26 mouse cellular contexts compared by ENCODE assay signal in genomic region chr17:36908235-36908634, GRCm38 (mm10). TPM values are rescaled to one million over a fixed set of nuclear protein-coding genes. Genes with fewer than 3 reads are reported as not detected.
DNase-seq lines count a peak whose midpoint lies in the region; ATAC-seq and TF ChIP-seq lines count a peak whose summit lies in the region.
"Had no signal": no experiment of that assay in that cellular context is flagged by ENCODE, and none has a peak within 500 bp of the region (broad histone marks: within the 10 kb centered on the region; RNA-seq: fewer than 3 reads in every experiment).

No protein-coding gene starts in this region.

- no peak overlapping the region for H3K4me3 ChIP-seq in embryonic facial prominence, embryonic 11.5 days (ENCODE audit: low read depth, low read length)
- no peak overlapping the region for H3K4me3 ChIP-seq in embryonic facial prominence, embryonic 10.5 days
- no peak overlapping the region for H3K4me3 ChIP-seq in kidney, postnatal 0 days (replicated peaks; ENCODE audit: low read depth, low read length)
- no peak overlapping the region for H3K4me3 ChIP-seq in lung, postnatal 0 days (ENCODE audit: low read depth, low read length)
- no peak overlapping the region for H3K4me3 ChIP-seq in limb, embryonic 14.5 days (replicated peaks; ENCODE audit: low read length)
- H3K4me3 ChIP-seq: forebrain, embryonic 12.5 days; hindbrain, embryonic 15.5 days; left cerebral cortex, adult 2 months; liver, embryonic 13.5 days; neural tube, embryonic 15.5 days had no signal

- TF ChIP-seq EP300 in lung, postnatal 0 days (IDR thresholded peaks at IDR 0.05) = no peak

- H3K36me3 ChIP-seq in embryonic facial prominence, embryonic 11.5 days (replicated peaks; ENCODE audit: control insufficient read depth, insufficient read depth, low read depth, low read length) = no peaks in the 10 kb centered on the region
- no peaks in the 10 kb centered on the region for H3K36me3 ChIP-seq in embryonic facial prominence, embryonic 10.5 days (replicated peaks)
- no peaks in the 10 kb centered on the region for H3K36me3 ChIP-seq in kidney, postnatal 0 days (ENCODE audit: insufficient read depth, low read length)
- no peaks in the 10 kb centered on the region for H3K36me3 ChIP-seq in lung, postnatal 0 days (ENCODE audit: insufficient read depth, low read length)
- H3K36me3 ChIP-seq in limb, embryonic 14.5 days (ENCODE audit: control insufficient read depth, insufficient read depth, low read length) = no peaks in the 10 kb centered on the region
- H3K36me3 ChIP-seq: forebrain, embryonic 12.5 days; hindbrain, embryonic 15.5 days; liver, embryonic 13.5 days; neural tube, embryonic 15.5 days had no signal

- no peak overlapping the region for H3K4me2 ChIP-seq in embryonic facial prominence, embryonic 11.5 days (ENCODE audit: low read depth, low read length)
- H3K4me2 ChIP-seq in kidney, postnatal 0 days (ENCODE audit: low read length) = no peak overlapping the region
- H3K4me2 ChIP-seq in lung, postnatal 0 days (replicated peaks; ENCODE audit: low read depth, low read length) = no peak overlapping the region
- no peak overlapping the region for H3K4me2 ChIP-seq in limb, embryonic 14.5 days (replicated peaks; ENCODE audit: low read depth, low read length, severe bottlenecking)
- H3K4me2 ChIP-seq: forebrain, embryonic 12.5 days; hindbrain, embryonic 15.5 days; liver, embryonic 13.5 days; neural tube, embryonic 15.5 days had no signal

- no peaks in the 10 kb centered on the region for H3K4me1 ChIP-seq in embryonic facial prominence, embryonic 11.5 days (ENCODE audit: control insufficient read depth, insufficient read depth, low read length)
- H3K4me1 ChIP-seq in embryonic facial prominence, embryonic 10.5 days = no peaks in the 10 kb centered on the region
- no peaks in the 10 kb centered on the region for H3K4me1 ChIP-seq in kidney, postnatal 0 days (replicated peaks; ENCODE audit: insufficient read depth, low read length)
- no peaks in the 10 kb centered on the region for H3K4me1 ChIP-seq in lung, postnatal 0 days (ENCODE audit: insufficient read depth, low read depth, low read length)
- H3K4me1 ChIP-seq in limb, embryonic 14.5 days (ENCODE audit: control insufficient read depth, insufficient read depth, low read length) = no peaks in the 10 kb centered on the region
- H3K4me1 ChIP-seq: forebrain, embryonic 12.5 days; hindbrain, embryonic 15.5 days; liver, embryonic 13.5 days; neural tube, embryonic 15.5 days had no signal

- TF ChIP-seq POLR2A in limb, embryonic 14.5 days (IDR thresholded peaks at IDR 0.05; ENCODE audit: borderline replicate concordance, extremely low read depth, insufficient read depth, insufficient read length) = no peak

- no peak overlapping the region for H3K27ac ChIP-seq in embryonic facial prominence, embryonic 11.5 days (replicated peaks; ENCODE audit: low read depth, low read length)
- no peak overlapping the region for H3K27ac ChIP-seq in embryonic facial prominence, embryonic 10.5 days (replicated peaks)
- no peak overlapping the region for H3K27ac ChIP-seq in kidney, postnatal 0 days
- no peak overlapping the region for H3K27ac ChIP-seq in lung, postnatal 0 days (ENCODE audit: low read length)
- no peak overlapping the region for H3K27ac ChIP-seq in limb, embryonic 14.5 days (replicated peaks; ENCODE audit: low read depth, low read length)
- H3K27ac ChIP-seq: forebrain, embryonic 12.5 days; hindbrain, embryonic 15.5 days; left cerebral cortex, adult 2 months; liver, embryonic 13.5 days; neural tube, embryonic 15.5 days had no signal

- H3K9me3 ChIP-seq in embryonic facial prominence, embryonic 11.5 days (replicated peaks; ENCODE audit: control insufficient read depth, low read length) = no peaks in the 10 kb centered on the region
- H3K9me3 ChIP-seq in embryonic facial prominence, embryonic 10.5 days = no peaks in the 10 kb centered on the region
- H3K9me3 ChIP-seq in kidney, postnatal 0 days (replicated peaks; ENCODE audit: low read length) = no peaks in the 10 kb centered on the region
- no peaks in the 10 kb centered on the region for H3K9me3 ChIP-seq in lung, postnatal 0 days (ENCODE audit: low read length)
- no peaks in the 10 kb centered on the region for H3K9me3 ChIP-seq in limb, embryonic 14.5 days (ENCODE audit: control insufficient read depth, low read length)
- H3K9me3 ChIP-seq: forebrain, embryonic 12.5 days; hindbrain, embryonic 15.5 days; liver, embryonic 13.5 days; neural tube, embryonic 15.5 days had no signal

- DNase-seq in embryonic facial prominence, embryonic 11.5 days (ENCODE audit: low spot score) = peak; percentile 11
- DNase-seq in embryonic facial prominence, embryonic 10.5 days (ENCODE audit: low spot score) = no peak
- DNase-seq in kidney, postnatal 0 days (ENCODE audit: low spot score) = no peak
- DNase-seq in kidney, adult 11 months = no peak
- peak; percentile 20 for DNase-seq in lung, postnatal 0 days (ENCODE audit: low spot score)
- no peak for DNase-seq in lung, adult 18-20 months
- DNase-seq in limb, embryonic 14.5 days (ENCODE audit: low spot score) = peak; percentile 28
- no peak for DNase-seq in cerebellum, postnatal 4 days (ENCODE audit: low spot score in 2 of 2)
- DNase-seq: adrenal gland, postnatal 36 days; cerebellum, adult 18-20 months; cerebellum, postnatal 36 days; heart, adult 18-20 months; heart, postnatal 36 days; kidney, postnatal 25 days; left cerebral cortex, postnatal 4 days; liver, embryonic 13.5 days; lung, postnatal 36 days; right cerebral cortex, postnatal 25 days had no signal

- no peak for ATAC-seq in embryonic facial prominence, embryonic 11.5 days (replicated peaks; ENCODE audit: insufficient number of reproducible peaks, low FRiP score, low TSS enrichment, low read depth)
- peak; percentile 43; the same call in 1 of the 2 replicates for ATAC-seq in kidney, postnatal 0 days (replicated peaks; ENCODE audit: low FRiP score, low read depth)
- ATAC-seq in lung, postnatal 0 days = no peak; the same call in 1 of the 2 replicates
- no peak for ATAC-seq in limb, embryonic 14.5 days (ENCODE audit: low FRiP score, low read depth)
- ATAC-seq: midbrain, embryonic 16.5 days had no signal

- no peaks in the 10 kb centered on the region for H3K27me3 ChIP-seq in embryonic facial prominence, embryonic 11.5 days (ENCODE audit: control insufficient read depth, insufficient read depth, low read length)
- no peaks in the 10 kb centered on the region for H3K27me3 ChIP-seq in embryonic facial prominence, embryonic 10.5 days (replicated peaks; ENCODE audit: low read depth, poor library complexity, severe bottlenecking)
- H3K27me3 ChIP-seq in kidney, postnatal 0 days (ENCODE audit: insufficient read depth, low read length) = no peaks in the 10 kb centered on the region
- H3K27me3 ChIP-seq in lung, postnatal 0 days (replicated peaks; ENCODE audit: insufficient read depth, low read length) = no peaks in the 10 kb centered on the region
- no peaks in the 10 kb centered on the region for H3K27me3 ChIP-seq in limb, embryonic 14.5 days (ENCODE audit: control insufficient read depth, insufficient read depth, low read length)
- H3K27me3 ChIP-seq: forebrain, embryonic 12.5 days; hindbrain, embryonic 15.5 days; neural tube, embryonic 15.5 days had no signal

- H3K9ac ChIP-seq in embryonic facial prominence, embryonic 11.5 days (replicated peaks; ENCODE audit: low read length) = no peak overlapping the region
- no peak overlapping the region for H3K9ac ChIP-seq in kidney, postnatal 0 days (ENCODE audit: low read depth, low read length)
- H3K9ac ChIP-seq in lung, postnatal 0 days (replicated peaks; ENCODE audit: low read depth) = no peak overlapping the region
- no peak overlapping the region for H3K9ac ChIP-seq in limb, embryonic 14.5 days (ENCODE audit: low read depth, low read length, severe bottlenecking)
- H3K9ac ChIP-seq: forebrain, embryonic 12.5 days; hindbrain, embryonic 15.5 days; liver, embryonic 13.5 days; neural tube, embryonic 15.5 days had no signal

- no peak for TF ChIP-seq CTCF in kidney, postnatal 0 days (IDR thresholded peaks at IDR 0.05; ENCODE audit: low read depth)
- no peak for TF ChIP-seq CTCF in lung, postnatal 0 days (IDR thresholded peaks at IDR 0.05)

- 42% methylated on average over 1 of the region's 1 CpGs for WGBS in embryonic facial prominence, embryonic 11.5 days
- 57% methylated on average over 1 of the region's 1 CpGs for WGBS in embryonic facial prominence, embryonic 10.5 days
- WGBS in kidney, postnatal 0 days = 62% methylated on average over 1 of the region's 1 CpGs
- 26% methylated on average over 1 of the region's 1 CpGs for WGBS in lung, postnatal 0 days
- WGBS in limb, embryonic 14.5 days = 40% methylated on average over 1 of the region's 1 CpGs

RNA-seq across cellular contexts. Expression of gene Trim31, which starts 10.3 kb away (rescaled TPM):
- polyA plus RNA-seq in embryonic facial prominence, embryonic 11.5 days (2014; fragmentation: Nextera tagmentation; extraction: Ambion mirVana) = not detected in 2 replicates
- not detected in 2 replicates for polyA plus RNA-seq in embryonic facial prominence, embryonic 10.5 days (2016; fragmentation: Nextera tagmentation; extraction: Ambion mirVana)
- not detected in 2 replicates for polyA plus RNA-seq in kidney, postnatal 0 days (2015; fragmentation: Nextera tagmentation; extraction: Ambion mirVana)
- not detected in 2 replicates for polyA plus RNA-seq in lung, postnatal 0 days (2015; fragmentation: Nextera tagmentation; extraction: Ambion mirVana)
- not detected in 2 replicates for polyA plus RNA-seq in limb, embryonic 14.5 days (2012; rRNA removed)
- not detected in 2 replicates for polyA plus RNA-seq in limb, embryonic 14.5 days (2014; fragmentation: Nextera tagmentation; extraction: Ambion mirVana)
- polyA plus RNA-seq: forebrain, embryonic 12.5 days; frontal cortex, adult 2 months; heart, embryonic 14.5 days; hindbrain, embryonic 15.5 days; liver, embryonic 13.5 days; midbrain, embryonic 16.5 days; neural tube, embryonic 15.5 days; spleen, adult 2 months had no signal

RNA-seq across cellular contexts. Expression of gene Trim40, which starts 18.3 kb away (rescaled TPM):
- polyA plus RNA-seq in embryonic facial prominence, embryonic 11.5 days (2014; fragmentation: Nextera tagmentation; extraction: Ambion mirVana) = not detected in 2 replicates
- not detected in 2 replicates for polyA plus RNA-seq in embryonic facial prominence, embryonic 10.5 days (2016; fragmentation: Nextera tagmentation; extraction: Ambion mirVana)
- not detected in 2 replicates for polyA plus RNA-seq in kidney, postnatal 0 days (2015; fragmentation: Nextera tagmentation; extraction: Ambion mirVana)
- not detected in 2 replicates for polyA plus RNA-seq in lung, postnatal 0 days (2015; fragmentation: Nextera tagmentation; extraction: Ambion mirVana)
- 0.08 TPM in 1 of 2 replicates, not detected in the other for polyA plus RNA-seq in limb, embryonic 14.5 days (2012; rRNA removed)
- polyA plus RNA-seq in limb, embryonic 14.5 days (2014; fragmentation: Nextera tagmentation; extraction: Ambion mirVana) = not detected in 2 replicates
- polyA plus RNA-seq: forebrain, embryonic 12.5 days; heart, embryonic 14.5 days; liver, embryonic 13.5 days; midbrain, embryonic 16.5 days; neural tube, embryonic 15.5 days had no signal

RNA-seq across cellular contexts. Expression of gene Rnf39, which starts 34.5 kb away (rescaled TPM):
- polyA plus RNA-seq in embryonic facial prominence, embryonic 11.5 days (2014; fragmentation: Nextera tagmentation; extraction: Ambion mirVana) = 0.13 TPM in 1 of 2 replicates, not detected in the other
- polyA plus RNA-seq in embryonic facial prominence, embryonic 10.5 days (2016; fragmentation: Nextera tagmentation; extraction: Ambion mirVana) = not detected in 2 replicates
- polyA plus RNA-seq in kidney, postnatal 0 days (2015; fragmentation: Nextera tagmentation; extraction: Ambion mirVana) = 0.34 and 0.46 TPM in 2 replicates
- 13.4 and 13.5 TPM in 2 replicates for polyA plus RNA-seq in lung, postnatal 0 days (2015; fragmentation: Nextera tagmentation; extraction: Ambion mirVana)
- 3.2 and 4.0 TPM in 2 replicates for polyA plus RNA-seq in limb, embryonic 14.5 days (2012; rRNA removed)
- polyA plus RNA-seq in limb, embryonic 14.5 days (2014; fragmentation: Nextera tagmentation; extraction: Ambion mirVana) = 2.8 and 3.5 TPM in 2 replicates
- polyA plus RNA-seq: liver, embryonic 13.5 days had no signal

RNA-seq across cellular contexts. Expression of gene Trim10, which starts 38.9 kb away (rescaled TPM):
- polyA plus RNA-seq in embryonic facial prominence, embryonic 11.5 days (2014; fragmentation: Nextera tagmentation; extraction: Ambion mirVana) = 5.9 and 7.4 TPM in 2 replicates
- 5.8 and 6.0 TPM in 2 replicates for polyA plus RNA-seq in embryonic facial prominence, embryonic 10.5 days (2016; fragmentation: Nextera tagmentation; extraction: Ambion mirVana)
- polyA plus RNA-seq in kidney, postnatal 0 days (2015; fragmentation: Nextera tagmentation; extraction: Ambion mirVana) = 0.34 and 0.43 TPM in 2 replicates
- 3.5 and 3.6 TPM in 2 replicates for polyA plus RNA-seq in lung, postnatal 0 days (2015; fragmentation: Nextera tagmentation; extraction: Ambion mirVana)
- polyA plus RNA-seq in limb, embryonic 14.5 days (2012; rRNA removed) = 0.67 and 0.91 TPM in 2 replicates
- polyA plus RNA-seq in limb, embryonic 14.5 days (2014; fragmentation: Nextera tagmentation; extraction: Ambion mirVana) = 2.7 and 3.1 TPM in 2 replicates

RNA-seq across cellular contexts. Expression of gene Trim15, which starts 41.2 kb away (rescaled TPM):
- 0.25 and 0.39 TPM in 2 replicates for polyA plus RNA-seq in embryonic facial prominence, embryonic 11.5 days (2014; fragmentation: Nextera tagmentation; extraction: Ambion mirVana)
- polyA plus RNA-seq in embryonic facial prominence, embryonic 10.5 days (2016; fragmentation: Nextera tagmentation; extraction: Ambion mirVana) = 0.21 and 0.36 TPM in 2 replicates
- 0.08 TPM in 1 of 2 replicates, not detected in the other for polyA plus RNA-seq in kidney, postnatal 0 days (2015; fragmentation: Nextera tagmentation; extraction: Ambion mirVana)
- polyA plus RNA-seq in lung, postnatal 0 days (2015; fragmentation: Nextera tagmentation; extraction: Ambion mirVana) = 0.10 and 0.14 TPM in 2 replicates
- polyA plus RNA-seq in limb, embryonic 14.5 days (2012; rRNA removed) = not detected in 2 replicates
- 0.18 and 0.21 TPM in 2 replicates for polyA plus RNA-seq in limb, embryonic 14.5 days (2014; fragmentation: Nextera tagmentation; extraction: Ambion mirVana)
- polyA plus RNA-seq: heart, embryonic 14.5 days had no signal

Comparison
In these comparisons a context has a peak if more than half of its experiments do, and no peak if none do; other contexts are left out.
1. DNase-seq: peak in embryonic facial prominence, embryonic 11.5 days (single experiment), lung, postnatal 0 days (single experiment) and limb, embryonic 14.5 days (single experiment); none in embryonic facial prominence, embryonic 10.5 days (single experiment), kidney, postnatal 0 days (single experiment), kidney, adult 11 months (single experiment), lung, adult 18-20 months (0 of 2) and cerebellum, postnatal 4 days (0 of 2).